Mouse (Mus musculus): ENCODE measurements at regions not wholly inside any gene's neighbourhood (a gene's known extent, or its start where the extent isn't known, plus 50 kb on each side); places are given as distances from the start of the nearest gene placed in this dataset.
A peak's percentile ranks its signal among the peaks of the same experiment; 100 is the strongest.

DNA sequence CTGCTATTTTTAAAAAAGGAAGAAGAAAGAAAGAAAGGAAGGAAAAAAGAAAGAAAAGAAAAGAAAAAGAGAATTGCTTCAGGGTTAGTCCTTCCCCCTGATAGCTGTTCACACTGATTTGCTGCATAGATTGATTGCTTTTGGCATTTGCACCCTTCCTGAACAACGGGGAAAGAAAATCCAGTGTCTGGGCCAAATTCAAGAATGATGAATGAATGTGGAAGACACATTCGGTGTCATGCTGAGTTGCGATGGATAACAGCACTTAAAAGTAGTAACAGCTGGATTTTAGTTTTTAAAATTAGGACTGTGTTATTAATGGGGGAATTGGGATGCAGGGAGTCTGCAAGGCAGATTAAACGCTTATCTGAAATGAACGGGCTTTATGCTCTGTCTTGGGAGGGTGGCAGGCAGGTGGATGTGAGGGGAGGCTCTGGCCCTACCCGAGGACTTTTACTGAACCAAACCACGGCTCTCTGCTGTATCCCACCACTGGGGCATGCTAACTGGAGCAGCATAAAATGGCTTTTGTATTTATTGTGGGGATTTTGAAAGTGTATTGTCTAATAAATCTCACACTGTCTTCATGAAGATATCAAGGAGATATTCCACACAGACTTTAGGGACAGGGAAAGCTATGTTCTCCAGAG is 114.4 kb downstream of the Lca5 start:
- peak; percentile 63 for DNase-seq (ENCODE audit: inconsistent ontology term)

DNA sequence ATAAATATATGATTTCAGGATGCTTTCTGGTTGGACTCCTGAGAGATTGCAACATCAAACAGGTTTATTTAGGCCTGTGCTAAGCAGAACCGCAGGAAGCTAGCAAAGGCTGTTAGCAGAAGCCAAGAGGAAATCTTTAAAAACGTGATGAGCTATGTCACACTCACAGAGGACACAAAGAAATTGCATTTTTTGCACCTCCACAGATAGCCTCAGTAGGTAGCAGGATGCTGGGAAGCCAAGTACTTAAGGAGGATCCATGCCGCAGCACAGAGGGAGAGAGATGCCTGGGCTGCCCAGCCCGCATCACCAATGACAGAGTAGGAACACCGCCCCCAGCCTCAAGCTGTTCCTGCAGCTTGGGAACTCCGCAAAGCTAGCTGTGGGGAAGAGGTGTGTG is 115.0 kb downstream of the Lca5 start:
- no peak for DNase-seq (ENCODE audit: inconsistent ontology term)

DNA sequence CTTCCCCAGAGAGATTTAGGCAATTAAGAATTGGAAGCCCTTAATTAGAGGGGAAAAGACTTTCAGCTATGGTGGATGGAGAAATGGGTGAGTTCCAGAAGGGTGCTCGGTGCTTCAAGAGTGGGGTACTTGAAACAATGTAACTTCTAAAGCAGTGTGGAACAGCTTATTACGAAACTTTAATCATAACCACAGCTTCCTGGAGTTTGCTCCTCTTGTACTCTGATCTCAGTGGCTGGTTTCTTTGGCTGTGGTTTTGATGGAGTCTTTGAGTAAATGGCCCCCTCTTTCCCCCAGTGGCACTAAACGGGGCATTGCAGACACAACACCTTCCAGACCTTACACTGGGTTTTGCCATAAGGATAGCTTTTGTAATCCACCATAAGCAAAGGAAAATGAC is 116.6 kb downstream of the Lca5 start:
- DNase-seq (ENCODE audit: inconsistent ontology term) = no peak

DNA sequence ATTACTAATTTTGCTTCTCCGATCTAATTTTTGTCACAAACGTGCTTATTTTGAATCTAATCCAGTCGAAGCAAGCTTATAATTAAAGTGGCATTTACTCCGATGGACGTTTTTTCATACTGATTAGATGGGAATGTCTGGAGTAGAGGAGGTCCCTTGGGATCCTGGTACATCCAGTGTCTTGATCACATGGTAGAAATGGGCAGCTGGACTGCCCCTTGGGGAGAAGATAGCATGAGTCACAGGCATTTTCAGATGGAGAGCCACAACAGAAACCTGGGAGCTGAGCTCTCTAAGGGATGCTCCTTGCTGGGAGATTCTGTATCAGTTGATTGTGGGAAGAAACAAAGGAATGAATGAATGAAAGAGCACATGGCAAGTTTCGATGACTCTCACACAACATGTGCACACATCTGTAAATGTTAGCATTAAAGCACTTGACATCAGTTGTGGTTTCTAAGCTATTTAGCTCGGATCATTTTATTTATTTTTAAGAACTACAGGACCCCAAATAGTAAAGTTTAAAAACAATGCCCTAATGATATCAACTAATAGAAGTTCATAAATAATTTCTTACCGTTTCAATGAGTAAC is 117.8 kb downstream of the Lca5 start:
- no peak for DNase-seq (ENCODE audit: inconsistent ontology term)

DNA sequence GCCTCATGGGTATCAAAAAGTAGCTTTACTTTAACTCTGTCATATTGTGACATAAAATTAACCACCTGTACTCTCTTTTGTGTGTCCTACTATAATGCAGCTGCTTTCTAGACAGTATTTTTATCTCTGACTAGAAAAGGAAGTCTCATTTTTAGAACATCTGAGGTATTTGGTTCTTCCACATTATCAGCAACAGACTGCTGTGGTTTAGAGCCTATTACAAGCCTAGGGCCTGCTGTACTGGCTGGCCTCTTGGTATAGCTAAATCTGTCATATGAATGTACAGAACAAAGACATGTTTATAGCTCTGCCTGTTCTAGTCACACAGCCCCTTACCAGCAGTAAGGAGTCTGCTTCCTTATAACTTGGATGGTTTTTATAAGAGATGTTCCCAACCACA is 119.1 kb downstream of the Lca5 start:
- DNase-seq (ENCODE audit: inconsistent ontology term) = no peak

DNA sequence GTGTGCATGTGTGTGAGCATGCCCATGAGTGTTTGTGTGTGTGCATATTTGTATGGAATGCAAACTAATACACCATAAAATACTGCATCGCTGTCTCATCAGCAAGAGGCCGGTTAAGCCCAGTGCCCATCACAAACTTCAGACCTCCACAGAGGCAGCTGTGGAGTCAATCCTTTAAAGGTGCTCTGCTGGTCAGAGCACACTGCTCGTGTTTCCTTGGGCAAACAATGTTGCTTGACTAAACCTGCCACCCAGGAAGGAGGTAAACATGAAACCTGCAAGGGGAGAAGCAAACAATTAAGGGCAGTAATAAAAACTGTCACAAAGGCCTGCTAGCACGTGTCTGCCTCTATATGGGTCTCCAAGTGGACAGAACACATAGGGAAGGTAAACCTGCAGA is 120.1 kb downstream of the Lca5 start:
- DNase-seq (ENCODE audit: inconsistent ontology term) = no peak

DNA sequence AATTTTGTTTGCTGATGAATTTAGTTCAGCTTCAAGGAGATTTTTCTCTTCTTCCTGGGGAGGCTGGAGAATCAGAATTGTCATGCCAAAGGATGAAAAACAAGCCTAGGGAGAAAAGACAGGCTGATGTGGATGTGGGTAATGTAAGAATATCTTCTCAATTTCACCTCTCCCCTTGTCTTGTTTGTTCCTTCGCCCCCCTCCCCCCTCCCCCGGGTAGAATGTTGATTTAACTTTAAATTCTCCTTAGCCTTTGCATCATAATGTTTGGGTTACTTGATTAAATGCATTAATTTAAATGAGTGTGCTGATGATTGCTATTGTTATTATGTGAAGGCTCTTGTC is 124.1 kb downstream of the Lca5 start:
- no peak for DNase-seq (ENCODE audit: inconsistent ontology term)

DNA sequence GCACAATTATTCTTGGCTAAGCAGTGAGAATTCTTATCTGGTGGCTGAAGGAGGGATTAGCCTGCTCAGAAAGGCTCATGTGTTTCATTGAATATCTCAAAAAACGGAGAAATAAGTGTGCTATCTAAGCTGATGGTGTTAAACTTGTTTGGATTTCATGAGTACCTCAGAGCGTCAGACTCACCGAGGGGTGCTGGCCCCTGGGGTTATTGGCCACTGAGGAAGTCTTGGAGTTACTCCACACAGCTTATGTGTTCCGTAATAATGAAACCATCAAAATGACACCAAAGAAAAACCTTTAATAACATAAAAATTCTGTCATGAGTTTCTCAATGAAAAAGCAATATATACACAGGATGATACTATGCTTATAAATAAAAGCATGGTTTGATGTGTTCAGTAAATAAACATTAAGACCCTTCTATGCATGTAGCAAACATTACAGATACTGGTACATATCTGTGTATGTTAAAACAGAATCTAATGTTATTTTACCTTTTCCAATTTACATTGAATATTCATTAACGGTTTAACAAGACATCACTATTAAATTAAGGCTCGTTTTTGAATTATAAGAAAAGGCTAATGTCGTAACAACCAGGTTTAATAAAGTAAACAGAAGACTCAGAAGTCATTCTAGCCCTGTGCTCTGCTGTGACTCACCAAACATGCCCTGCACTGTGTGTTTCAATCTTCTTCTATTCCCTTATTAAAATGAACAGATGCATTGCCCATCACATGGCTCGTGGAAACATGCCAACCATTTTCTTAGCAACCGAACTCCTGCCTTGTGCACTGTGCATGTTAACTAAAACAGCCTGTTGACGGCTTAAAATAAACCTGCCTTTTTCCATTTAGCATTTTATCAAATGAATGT is 124.7 kb downstream of the Lca5 start:
- peak; percentile 75 for DNase-seq (ENCODE audit: inconsistent ontology term)

DNA sequence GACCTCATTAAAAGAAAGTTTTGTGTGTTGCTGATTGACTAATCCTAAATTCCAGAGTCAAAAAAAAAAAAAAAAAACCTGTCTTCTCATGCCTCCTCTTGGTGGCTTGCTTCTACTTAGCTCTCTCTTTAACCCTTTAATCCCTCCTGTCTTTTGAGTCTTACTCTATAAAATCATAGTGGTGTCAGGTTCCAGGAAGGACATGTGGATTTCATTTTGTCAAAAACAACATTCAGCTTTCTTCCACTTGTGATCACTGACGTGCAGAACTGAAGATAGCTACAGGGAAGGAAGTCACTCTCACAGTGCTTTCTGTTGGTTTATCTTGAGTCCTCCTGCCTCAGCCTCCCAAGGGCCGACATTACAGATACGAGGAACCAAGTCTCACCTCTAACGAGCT is 132.2 kb downstream of the Lca5 start:
- DNase-seq (ENCODE audit: inconsistent ontology term) = no peak

DNA sequence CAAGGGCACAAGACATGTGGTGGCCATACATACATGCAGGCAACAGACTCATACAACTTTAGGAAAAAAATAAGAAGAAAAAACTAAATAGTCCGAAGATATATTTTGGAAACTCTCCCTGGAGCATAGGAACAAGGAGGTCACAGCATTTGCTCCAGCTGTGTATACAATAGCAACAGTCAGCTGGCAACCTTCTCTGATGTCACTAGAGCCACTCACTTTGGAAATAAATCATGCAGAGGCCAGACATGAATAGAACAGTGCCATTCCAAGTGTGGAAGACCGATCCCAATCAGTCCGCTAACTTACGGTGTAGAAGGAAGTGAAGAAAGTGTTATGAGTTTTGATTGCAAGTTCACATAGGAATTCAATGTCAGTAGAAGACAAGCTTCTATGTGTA is 132.8 kb downstream of the Lca5 start:
- no peak for DNase-seq (ENCODE audit: inconsistent ontology term)

DNA sequence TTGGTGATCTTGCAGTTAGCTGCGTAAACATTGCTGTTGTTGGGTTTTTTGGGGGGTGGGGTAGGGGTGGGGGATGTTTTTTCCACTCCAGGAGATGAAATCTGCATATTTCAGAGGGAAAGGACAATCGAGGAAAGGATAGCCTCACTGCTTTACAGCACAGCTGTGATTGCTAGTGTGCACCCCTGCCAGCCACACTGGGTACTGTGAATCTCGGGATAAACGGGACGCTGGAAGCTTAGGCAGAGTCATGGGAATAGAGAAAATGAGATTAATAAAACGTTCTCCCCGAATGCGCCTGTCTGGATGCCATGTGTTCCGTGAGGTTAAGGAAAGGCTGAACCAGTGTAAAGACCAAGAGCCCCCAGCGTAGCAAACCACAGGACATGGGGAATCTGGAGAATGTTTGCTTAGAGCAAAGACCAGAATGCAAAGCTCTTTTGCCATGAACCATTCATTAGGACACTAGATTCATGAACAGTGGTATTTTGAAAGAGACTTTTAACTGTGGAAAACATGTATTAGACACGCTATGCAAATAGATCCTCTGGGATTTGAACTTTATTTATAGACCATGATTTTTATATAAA is 133.5 kb downstream of the Lca5 start:
- DNase-seq (ENCODE audit: inconsistent ontology term) = no peak

DNA sequence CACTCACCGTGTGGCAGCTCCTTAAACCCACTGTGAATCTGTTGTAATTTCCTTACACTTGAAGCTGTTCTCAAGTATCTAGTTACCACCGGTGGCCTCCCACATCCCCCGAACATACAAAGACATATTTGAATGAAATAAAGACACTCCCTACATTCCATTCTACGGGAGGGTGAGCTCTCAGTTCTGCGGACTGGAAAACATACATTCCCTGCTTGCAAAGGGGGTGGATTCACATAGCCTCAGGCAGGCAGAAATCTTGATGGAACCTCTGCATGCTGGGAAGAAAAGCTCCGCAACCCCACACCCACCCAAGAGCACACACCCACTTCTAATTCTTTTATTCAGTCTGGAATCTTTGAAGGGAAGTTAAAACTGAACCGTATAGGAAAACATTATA is 136.0 kb downstream of the Lca5 start:
- peak; percentile 16 for DNase-seq (ENCODE audit: inconsistent ontology term)

DNA sequence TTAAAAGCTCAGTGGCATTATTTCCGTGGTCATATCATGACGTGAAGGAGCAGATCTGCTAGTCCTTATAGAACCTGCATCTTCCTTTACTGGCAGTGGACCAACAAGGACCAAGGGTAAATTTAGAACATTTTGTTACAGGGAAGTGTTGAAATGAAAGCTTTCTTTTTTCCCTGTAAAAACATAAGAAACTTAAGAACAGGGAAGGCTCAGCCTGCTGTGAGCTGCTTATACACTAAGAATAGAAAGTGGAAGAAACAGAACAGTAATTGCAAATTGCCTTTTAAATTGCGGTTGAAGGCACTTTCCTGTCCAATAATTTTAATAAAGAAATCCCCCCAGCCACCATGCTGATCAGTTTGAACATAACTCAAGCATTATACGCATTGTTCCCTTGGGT is 140.4 kb downstream of the Lca5 start:
- DNase-seq (ENCODE audit: inconsistent ontology term) = no peak

DNA sequence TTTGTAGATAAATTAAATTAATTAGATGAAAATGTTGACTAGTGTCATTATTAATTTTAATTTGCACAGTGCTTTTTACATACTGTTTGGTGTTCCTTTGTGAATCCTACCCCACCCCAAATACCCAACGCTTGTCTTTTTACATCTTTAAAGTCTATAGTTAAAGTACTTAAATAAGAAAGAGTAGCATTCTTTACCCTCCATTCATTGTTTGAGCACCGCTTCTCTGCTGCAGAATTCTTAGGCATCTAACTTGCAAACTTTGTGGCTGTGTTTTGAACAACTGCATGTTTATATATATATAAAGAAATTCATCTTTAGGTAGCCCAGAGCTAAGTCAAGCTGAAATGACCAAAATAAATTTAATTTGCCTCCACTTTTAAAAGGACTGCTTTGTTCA is 140.9 kb downstream of the Lca5 start:
- no peak for DNase-seq (ENCODE audit: inconsistent ontology term)

DNA sequence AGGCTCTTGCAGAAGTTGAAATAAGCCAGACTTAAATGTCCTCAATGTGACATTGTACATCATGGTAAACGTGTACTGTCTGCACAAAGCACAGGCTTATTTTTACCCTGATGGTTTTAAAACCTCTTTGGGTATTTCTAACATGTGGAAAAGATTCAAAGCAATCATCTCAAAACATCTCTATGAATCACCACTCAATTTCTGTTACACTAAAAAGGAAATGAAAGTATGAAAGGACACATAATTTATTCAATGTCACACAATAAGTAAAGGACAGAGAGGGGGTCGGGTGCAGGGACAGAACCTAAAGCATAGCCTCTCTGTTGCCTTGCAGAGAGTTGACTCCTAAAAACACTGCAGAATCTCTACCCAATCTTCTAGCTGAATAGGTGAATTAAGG is 141.3 kb downstream of the Lca5 start:
- no peak for DNase-seq (ENCODE audit: inconsistent ontology term)

DNA sequence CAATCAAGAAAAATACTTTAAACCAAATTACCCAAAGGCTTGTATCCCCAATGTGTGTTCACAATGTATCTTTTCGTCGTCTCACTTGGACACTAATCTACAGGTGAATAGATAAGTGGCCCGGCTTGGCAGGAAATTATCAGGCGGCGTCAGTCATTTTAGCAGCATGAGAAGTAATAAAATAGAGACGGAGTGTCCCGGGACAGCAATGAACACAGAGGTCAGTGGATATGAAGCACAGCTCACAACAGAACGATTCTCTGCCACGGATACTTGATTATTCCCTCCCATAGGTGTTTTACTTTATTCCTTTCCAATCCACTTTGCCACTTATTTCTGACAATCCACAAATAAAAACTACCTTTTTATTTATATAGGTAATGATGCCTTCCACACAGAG is 145.5 kb downstream of the Lca5 start:
- DNase-seq (ENCODE audit: inconsistent ontology term) = no peak

DNA sequence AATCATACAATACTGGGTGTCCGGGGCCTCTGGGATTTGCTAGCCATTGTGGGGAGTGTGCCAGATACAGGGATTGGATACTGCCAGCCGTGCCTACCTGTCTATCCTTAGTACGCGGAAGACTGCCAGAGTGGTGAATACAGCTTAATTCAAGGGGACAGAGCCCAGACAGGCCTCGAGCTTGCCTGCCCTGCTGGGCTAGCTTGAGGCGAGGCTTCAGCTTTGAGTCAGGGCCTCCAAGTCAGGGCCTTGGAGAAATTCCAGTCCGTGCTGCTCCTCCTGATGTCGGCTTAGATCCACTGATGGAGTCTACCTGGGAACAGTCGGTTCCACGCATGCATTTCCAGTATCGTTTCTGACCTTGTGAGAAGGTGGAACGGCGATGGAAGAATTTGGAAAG is 146.5 kb downstream of the Lca5 start:
- DNase-seq (ENCODE audit: inconsistent ontology term) = no peak

DNA sequence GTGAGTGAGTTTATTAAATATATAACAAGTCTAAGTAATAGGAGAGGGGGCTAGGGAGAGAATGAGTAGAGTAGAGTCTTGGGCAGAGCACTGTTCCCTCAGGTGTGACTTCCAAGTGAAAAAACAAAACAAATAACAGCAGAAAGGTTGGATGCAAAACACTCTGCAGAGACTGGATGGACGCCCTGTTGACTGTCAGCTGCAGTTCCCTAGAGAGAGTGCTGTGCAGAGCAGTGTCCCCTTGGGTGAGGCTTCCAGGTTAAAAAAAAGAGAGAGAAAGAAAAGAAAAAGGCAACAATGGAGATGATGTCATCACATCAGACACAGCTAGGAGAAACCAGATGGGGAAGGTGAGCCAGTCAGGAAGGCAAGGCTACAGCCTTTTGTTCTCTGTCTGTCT is 137.6 kb upstream of the Hmgn3 start:
- DNase-seq (ENCODE audit: inconsistent ontology term) = no peak

DNA sequence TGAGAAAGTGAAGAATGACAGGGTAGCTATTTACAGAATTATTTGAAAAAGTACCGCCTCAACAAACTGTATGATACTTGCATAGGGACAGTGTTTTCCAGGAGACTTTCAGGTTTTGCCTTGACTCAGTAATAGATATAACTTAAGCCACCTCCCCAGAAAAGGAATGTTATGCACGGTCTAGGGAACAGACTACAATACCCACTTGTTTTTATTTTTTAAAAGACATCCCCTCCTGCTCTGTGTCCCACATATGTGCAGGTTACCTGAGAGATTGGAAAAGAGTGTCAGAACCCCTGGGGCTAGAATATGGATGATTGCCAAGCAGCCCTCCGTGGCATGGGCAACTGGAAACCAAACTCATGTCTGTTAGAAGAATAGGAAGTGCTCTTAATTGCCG is 137.2 kb upstream of the Hmgn3 start:
- no peak for DNase-seq (ENCODE audit: inconsistent ontology term)

DNA sequence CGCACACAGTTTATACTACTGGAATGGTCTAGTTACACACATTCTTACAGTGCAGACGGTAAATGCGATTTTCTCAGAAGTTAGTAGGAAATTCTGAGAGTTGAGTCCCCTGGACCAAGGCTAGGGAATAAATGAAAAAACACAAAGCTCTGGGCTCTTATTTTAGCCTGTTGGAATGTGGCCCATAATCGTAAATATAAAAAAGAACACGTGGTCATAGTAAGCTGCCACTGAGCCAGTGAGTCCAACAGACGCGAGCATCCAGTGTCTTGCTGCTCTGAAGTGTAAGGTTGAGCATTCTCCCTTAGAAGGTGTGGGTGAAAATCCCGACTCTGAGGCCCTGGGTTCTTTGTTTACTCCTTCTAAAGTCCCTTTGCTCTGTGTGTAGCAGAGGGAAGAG is 136.8 kb upstream of the Hmgn3 start:
- DNase-seq (ENCODE audit: inconsistent ontology term) = no peak

DNA sequence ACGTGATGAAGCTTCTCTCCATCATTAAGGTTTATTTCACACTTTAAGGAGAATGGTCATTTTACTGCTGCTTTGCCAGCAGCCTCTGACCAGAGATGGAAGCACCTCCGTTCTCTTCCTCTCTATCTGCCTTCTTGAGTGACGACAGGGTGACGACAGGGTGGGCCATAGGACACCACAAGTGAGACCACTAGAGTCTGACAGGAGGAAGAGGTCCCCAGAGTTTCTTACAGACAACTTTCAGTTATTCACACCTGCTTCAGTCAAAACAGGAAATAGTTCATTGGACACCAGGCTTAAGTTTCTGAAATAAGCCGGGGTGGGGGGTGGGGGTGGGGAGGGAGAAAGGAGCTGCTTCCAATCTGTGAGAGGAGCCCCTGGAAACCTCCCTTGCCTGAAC is 131.3 kb upstream of the Hmgn3 start:
- no peak for DNase-seq (ENCODE audit: inconsistent ontology term)

DNA sequence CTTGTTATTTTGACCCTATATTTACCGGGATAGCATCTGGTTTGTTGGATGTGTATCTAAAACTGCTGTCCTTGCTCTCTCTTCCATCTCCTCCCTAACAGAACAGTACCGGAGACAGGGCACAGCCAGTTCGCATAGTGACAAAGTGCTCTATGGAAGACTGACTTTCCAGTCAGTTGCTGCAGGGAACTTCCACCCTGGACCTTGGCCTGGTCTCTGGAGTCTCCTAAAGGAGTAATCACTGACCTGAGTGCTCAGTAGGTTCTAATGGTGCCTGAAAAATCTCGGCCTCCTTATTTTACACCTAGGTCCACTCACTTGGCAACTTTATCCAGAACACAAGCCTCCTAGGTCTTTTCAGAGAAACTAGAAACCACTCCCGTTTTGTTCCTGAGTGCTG is 130.9 kb upstream of the Hmgn3 start:
- no peak for DNase-seq (ENCODE audit: inconsistent ontology term)

DNA sequence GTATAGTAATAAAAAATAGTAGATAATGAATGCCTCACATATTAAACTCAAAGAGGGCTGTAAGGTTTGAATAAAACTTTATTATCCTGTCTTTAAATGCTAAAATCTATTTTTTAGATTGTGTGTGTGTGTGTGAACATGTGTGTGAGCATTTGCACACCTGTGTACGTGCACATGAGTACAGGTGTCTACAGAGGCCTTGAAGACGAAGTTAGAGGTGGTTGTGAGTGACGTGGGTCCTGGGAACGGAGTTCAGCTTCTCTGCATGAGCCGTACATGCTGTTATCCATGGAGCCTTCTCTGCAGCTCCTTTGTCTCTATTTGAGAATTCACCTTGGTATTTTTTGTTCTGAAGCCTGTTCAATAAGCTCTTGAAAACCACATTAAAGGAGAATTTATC is 129.8 kb upstream of the Hmgn3 start:
- no peak for DNase-seq (ENCODE audit: inconsistent ontology term)

Data from Muller cell, postnatal 12 days (primary cell).